Mouse (Mus musculus): ENCODE measurements at regions not wholly inside any gene's neighbourhood (a gene's known extent, or its start where the extent isn't known, plus 50 kb on each side); places are given as distances from the start of the nearest gene placed in this dataset.

- no peaks in the 10 kb centered on the region for H3K4me1 ChIP-seq (ENCODE audit: control insufficient read depth, insufficient read depth, low read length)
- 54% methylated on average over 6 of the region's 6 CpGs for WGBS
- DNase-seq: no peak
- TF ChIP-seq POLR2A (IDR thresholded peaks at IDR 0.05; ENCODE audit: borderline replicate concordance, extremely low read depth, low read depth, low read length) (no peak), CTCF (IDR thresholded peaks at IDR 0.05; ENCODE audit: insufficient read depth, low read length) (no peak)
- no peak overlapping the region for H3K4me3 ChIP-seq (replicated peaks; ENCODE audit: extremely low read depth, low read depth, low read length)
These were observed 336.9 kb upstream of the Gm21798 start for GRCm38 (mm10) chr15:64480625-64481024.

- no peak for DNase-seq
- Histone ChIP-seq H3K4me1 (ENCODE audit: control insufficient read depth, insufficient read depth, low read length) (no peaks in the 10 kb centered on the region), H3K4me3 (replicated peaks; ENCODE audit: extremely low read depth, low read depth, low read length) (no peak overlapping the region)
- TF ChIP-seq CTCF (IDR thresholded peaks at IDR 0.05; ENCODE audit: insufficient read depth, low read length) (no peak), POLR2A (IDR thresholded peaks at IDR 0.05; ENCODE audit: borderline replicate concordance, extremely low read depth, low read depth, low read length) (no peak)
These were observed 336.3 kb upstream of the Gm21798 start for GRCm38 (mm10) chr15:64481226-64481625.

- 66% methylated on average over 5 of the region's 5 CpGs for WGBS
- Histone ChIP-seq H3K4me3 (replicated peaks; ENCODE audit: extremely low read depth, low read depth, low read length) (no peak overlapping the region), H3K4me1 (ENCODE audit: control insufficient read depth, insufficient read depth, low read length) (no peaks in the 10 kb centered on the region)
- DNase-seq: no peak
- no peak for TF ChIP-seq CTCF (IDR thresholded peaks at IDR 0.05; ENCODE audit: insufficient read depth, low read length)
- TF ChIP-seq POLR2A (IDR thresholded peaks at IDR 0.05; ENCODE audit: borderline replicate concordance, extremely low read depth, low read depth, low read length): no peak
These were observed 334.5 kb upstream of the Gm21798 start for GRCm38 (mm10) chr15:64482960-64483359.

GRCm38 (mm10) chr15:64487801-64488200, 329.7 kb upstream of the Gm21798 start:
- 23% methylated on average over 2 of the region's 3 CpGs for WGBS
- TF ChIP-seq CTCF (IDR thresholded peaks at IDR 0.05; ENCODE audit: insufficient read depth, low read length) (no peak), POLR2A (IDR thresholded peaks at IDR 0.05; ENCODE audit: borderline replicate concordance, extremely low read depth, low read depth, low read length) (no peak)
- no peaks in the 10 kb centered on the region for H3K4me1 ChIP-seq (ENCODE audit: control insufficient read depth, insufficient read depth, low read length)
- H3K4me3 ChIP-seq (replicated peaks; ENCODE audit: extremely low read depth, low read depth, low read length): no peak overlapping the region
- no peak for DNase-seq

DNA sequence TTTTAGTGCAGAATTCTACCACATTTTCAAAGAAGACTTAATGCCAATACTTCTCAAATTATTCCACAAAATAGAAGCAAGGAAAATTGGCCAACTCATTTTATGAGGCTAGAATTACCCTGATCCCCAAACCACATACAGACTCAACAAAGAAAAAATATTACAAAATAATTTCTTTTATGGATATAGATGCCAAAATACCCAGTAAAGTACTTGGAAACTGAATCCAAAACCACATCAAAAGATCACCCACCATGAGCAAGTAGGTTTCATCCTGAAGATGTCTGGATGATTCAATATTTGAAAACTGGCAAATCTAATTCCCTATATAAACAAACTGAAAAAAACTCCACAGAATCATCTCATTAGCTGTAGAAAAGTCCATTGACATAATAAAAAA, 316.7 kb upstream of the Gm21798 start:
- no peak overlapping the region for H3K4me3 ChIP-seq (replicated peaks; ENCODE audit: extremely low read depth, low read depth, low read length)
- H3K4me1 ChIP-seq (ENCODE audit: control insufficient read depth, insufficient read depth, low read length): no peaks in the 10 kb centered on the region
- TF ChIP-seq POLR2A (IDR thresholded peaks at IDR 0.05; ENCODE audit: borderline replicate concordance, extremely low read depth, low read depth, low read length) (no peak), CTCF (IDR thresholded peaks at IDR 0.05; ENCODE audit: insufficient read depth, low read length) (no peak)
- no peak for DNase-seq

GRCm38 (mm10) chr15:64501479-64501878, 316.0 kb upstream of the Gm21798 start:
- H3K4me1 ChIP-seq (ENCODE audit: control insufficient read depth, insufficient read depth, low read length): no peaks in the 10 kb centered on the region
- DNase-seq: no peak
- H3K4me3 ChIP-seq (replicated peaks; ENCODE audit: extremely low read depth, low read depth, low read length): no peak overlapping the region
- 85% methylated on average over 1 of the region's 1 CpGs for WGBS
- TF ChIP-seq POLR2A (IDR thresholded peaks at IDR 0.05; ENCODE audit: borderline replicate concordance, extremely low read depth, low read depth, low read length): no peak
- no peak for TF ChIP-seq CTCF (IDR thresholded peaks at IDR 0.05; ENCODE audit: insufficient read depth, low read length)

GRCm38 (mm10) chr15:64504751-64505150, 312.7 kb upstream of the Gm21798 start:
- Histone ChIP-seq H3K4me3 (replicated peaks; ENCODE audit: extremely low read depth, low read depth, low read length) (no peak overlapping the region), H3K4me1 (ENCODE audit: control insufficient read depth, insufficient read depth, low read length) (no peaks in the 10 kb centered on the region)
- no peak for DNase-seq
- TF ChIP-seq CTCF (IDR thresholded peaks at IDR 0.05; ENCODE audit: insufficient read depth, low read length) (no peak), POLR2A (IDR thresholded peaks at IDR 0.05; ENCODE audit: borderline replicate concordance, extremely low read depth, low read depth, low read length) (no peak)
- WGBS: 71% methylated on average over 4 of the region's 4 CpGs

- 88% methylated on average over 2 of the region's 2 CpGs for WGBS
- TF ChIP-seq POLR2A (IDR thresholded peaks at IDR 0.05; ENCODE audit: borderline replicate concordance, extremely low read depth, low read depth, low read length): no peak
- TF ChIP-seq CTCF (IDR thresholded peaks at IDR 0.05; ENCODE audit: insufficient read depth, low read length): no peak
- Histone ChIP-seq H3K4me1 (ENCODE audit: control insufficient read depth, insufficient read depth, low read length) (no peaks in the 10 kb centered on the region), H3K4me3 (replicated peaks; ENCODE audit: extremely low read depth, low read depth, low read length) (no peak overlapping the region)
- DNase-seq: no peak
These were observed 306.8 kb upstream of the Gm21798 start for GRCm38 (mm10) chr15:64510649-64511048.

- DNase-seq: no peak
- TF ChIP-seq CTCF (IDR thresholded peaks at IDR 0.05; ENCODE audit: insufficient read depth, low read length) (no peak), POLR2A (IDR thresholded peaks at IDR 0.05; ENCODE audit: borderline replicate concordance, extremely low read depth, low read depth, low read length) (no peak)
- 30% methylated on average over 2 of the region's 2 CpGs for whole genome bisulfite sequencing
These were observed 306.3 kb upstream of the Gm21798 start for GRCm38 (mm10) chr15:64511176-64511575.

DNA sequence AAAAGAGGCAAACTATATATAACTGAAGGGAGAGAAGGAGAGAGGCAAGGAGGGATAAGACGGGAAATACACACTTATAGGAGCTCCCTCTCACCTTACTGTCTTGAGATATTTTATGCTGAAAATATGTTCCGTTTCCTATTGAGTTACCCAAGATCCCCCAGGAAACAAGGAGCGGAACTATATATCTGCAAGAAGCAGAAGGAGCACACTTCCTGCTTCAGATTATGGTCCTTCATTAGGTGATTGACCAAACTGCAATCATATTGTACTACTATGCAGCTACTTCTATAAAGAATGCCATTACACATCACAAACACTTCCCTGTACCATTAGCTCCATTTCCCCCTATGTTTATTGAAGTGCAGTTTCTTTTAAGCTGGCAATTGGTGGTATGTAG, 304.9 kb upstream of the Gm21798 start:
- 75% methylated on average over 3 of the region's 3 CpGs for whole genome bisulfite sequencing
- Histone ChIP-seq H3K4me1 (ENCODE audit: control insufficient read depth, insufficient read depth, low read length) (no peaks in the 10 kb centered on the region), H3K4me3 (replicated peaks; ENCODE audit: extremely low read depth, low read depth, low read length) (no peak overlapping the region)
- DNase-seq: no peak
- TF ChIP-seq CTCF (IDR thresholded peaks at IDR 0.05; ENCODE audit: insufficient read depth, low read length): no peak
- TF ChIP-seq POLR2A (IDR thresholded peaks at IDR 0.05; ENCODE audit: borderline replicate concordance, extremely low read depth, low read depth, low read length): no peak

More at GRCm38 (mm10) chr15:64511176-64511575, 306.3 kb upstream of the Gm21798 start:
- Histone ChIP-seq H3K4me1 (ENCODE audit: control insufficient read depth, insufficient read depth, low read length) (no peaks in the 10 kb centered on the region), H3K4me3 (replicated peaks; ENCODE audit: extremely low read depth, low read depth, low read length) (no peak overlapping the region)
